Mouse (Mus musculus): Measurements from ENCODE around the gene Atg16l2. TPM values are rescaled to one million over a fixed set of nuclear protein-coding genes. Genes with fewer than 3 reads are reported as not detected.

The Atg16l2 gene
- polyA plus RNA-seq, 1 experiment from 2014 or later = 16.4 TPM

DNA sequence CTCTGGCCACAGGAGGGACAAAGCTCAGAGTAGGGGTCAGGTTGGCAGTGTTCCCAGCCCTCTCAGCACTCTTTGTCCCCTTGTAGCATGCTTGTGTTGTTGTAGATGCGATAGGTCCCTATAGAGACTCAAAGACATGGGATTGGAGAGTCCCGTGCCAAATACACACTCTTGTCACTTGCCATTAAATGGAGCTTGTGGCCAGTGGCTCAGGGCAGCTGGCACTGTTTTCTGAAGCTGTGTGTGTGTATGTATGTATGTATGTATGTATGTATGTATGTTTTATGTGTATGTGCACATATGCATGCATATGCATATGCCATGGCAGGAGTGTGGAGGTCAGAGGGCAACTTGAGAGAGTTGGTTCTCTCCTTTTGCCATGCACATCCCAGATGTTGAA lies 25.7 kb upstream of the Atg16l2 start:
- H3K4me2 ChIP-seq (ENCODE audit: low read depth, low read length, severe bottlenecking) = no peak overlapping the region
- DNase-seq (ENCODE audit: low spot score) = no peak
- H3K27ac ChIP-seq (ENCODE audit: low read depth, low read length) = no peak overlapping the region
- no peak for ATAC-seq (replicated peaks; ENCODE audit: low FRiP score)
- H3K27me3 ChIP-seq (ENCODE audit: control insufficient read depth, insufficient read depth, low read length) = no peaks in the 10 kb centered on the region
- H3K9me3 ChIP-seq (ENCODE audit: control insufficient read depth, low read length) = no peaks in the 10 kb centered on the region
- WGBS = 87% methylated on average over 2 of the region's 2 CpGs
- H3K4me3 ChIP-seq (ENCODE audit: low read depth, low read length) = no peak overlapping the region
- H3K36me3 ChIP-seq (ENCODE audit: control insufficient read depth, insufficient read depth, low read length) = no peaks in the 10 kb centered on the region
- no peak overlapping the region for H3K9ac ChIP-seq (ENCODE audit: low read length)
- H3K4me1 ChIP-seq (replicated peaks; ENCODE audit: control insufficient read depth, insufficient read depth, low read length) = no peaks in the 10 kb centered on the region; the same call in 1 of the 2 replicates

DNA sequence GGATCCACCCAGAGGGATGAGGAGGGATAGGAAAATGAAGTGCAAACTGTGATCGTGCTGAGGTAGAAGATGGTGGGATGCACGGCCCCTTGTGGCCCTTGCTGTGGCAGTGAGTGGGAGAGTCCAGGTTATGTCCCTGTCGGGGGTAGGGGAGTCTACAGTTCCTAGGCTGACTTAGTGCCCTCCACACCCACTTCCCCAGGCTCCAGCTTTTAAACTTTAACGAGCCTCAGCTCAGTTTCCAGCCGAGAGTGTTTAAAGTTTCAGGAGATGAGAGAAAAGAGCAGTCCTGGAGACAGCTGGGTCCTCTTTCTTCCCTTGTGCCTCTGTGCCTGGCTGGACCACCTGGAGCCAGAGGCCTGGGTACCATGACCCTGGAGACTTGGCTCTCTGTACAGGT lies 25.2 kb upstream of the Atg16l2 start:
- no peaks in the 10 kb centered on the region; the same call in 1 of the 2 replicates for H3K4me1 ChIP-seq (replicated peaks; ENCODE audit: control insufficient read depth, insufficient read depth, low read length)
- H3K27me3 ChIP-seq (ENCODE audit: control insufficient read depth, insufficient read depth, low read length) = no peaks in the 10 kb centered on the region; the same call in 1 of the 2 replicates
- no peaks in the 10 kb centered on the region for H3K9me3 ChIP-seq (ENCODE audit: control insufficient read depth, low read length)
- no peak overlapping the region for H3K4me2 ChIP-seq (ENCODE audit: low read depth, low read length, severe bottlenecking)
- H3K27ac ChIP-seq (ENCODE audit: low read depth, low read length) = no peak overlapping the region
- H3K9ac ChIP-seq (ENCODE audit: low read length) = no peak overlapping the region
- H3K36me3 ChIP-seq (ENCODE audit: control insufficient read depth, insufficient read depth, low read length) = no peaks in the 10 kb centered on the region
- no peak for DNase-seq (ENCODE audit: low spot score)
- 64% methylated on average over 5 of the region's 5 CpGs for WGBS
- no peak for ATAC-seq (replicated peaks; ENCODE audit: low FRiP score)
- no peak overlapping the region for H3K4me3 ChIP-seq (ENCODE audit: low read depth, low read length)

DNA sequence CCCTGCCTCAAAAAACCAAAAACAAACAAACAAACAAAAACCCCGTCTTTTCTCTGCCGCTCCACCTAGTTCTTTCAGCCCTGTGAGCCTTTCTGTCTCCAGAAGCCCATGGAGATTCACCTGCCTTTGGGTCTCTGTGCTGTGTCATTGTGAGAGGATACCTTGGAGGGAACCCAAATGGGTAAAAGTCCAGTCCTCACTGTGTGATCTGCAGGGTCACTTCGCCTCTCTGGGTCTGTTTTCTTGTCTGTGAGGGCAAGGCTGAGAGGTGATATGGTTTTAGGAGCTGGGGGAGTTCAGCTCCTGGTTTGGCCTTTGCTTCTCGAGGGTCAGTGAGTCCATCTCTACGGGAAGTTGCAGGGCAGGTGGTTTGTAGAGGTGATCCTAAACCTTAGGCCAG lies 24.0 kb upstream of the Atg16l2 start:
- DNase-seq (ENCODE audit: low spot score) = no peak
- no peak overlapping the region for H3K4me3 ChIP-seq (ENCODE audit: low read depth, low read length)

DNA sequence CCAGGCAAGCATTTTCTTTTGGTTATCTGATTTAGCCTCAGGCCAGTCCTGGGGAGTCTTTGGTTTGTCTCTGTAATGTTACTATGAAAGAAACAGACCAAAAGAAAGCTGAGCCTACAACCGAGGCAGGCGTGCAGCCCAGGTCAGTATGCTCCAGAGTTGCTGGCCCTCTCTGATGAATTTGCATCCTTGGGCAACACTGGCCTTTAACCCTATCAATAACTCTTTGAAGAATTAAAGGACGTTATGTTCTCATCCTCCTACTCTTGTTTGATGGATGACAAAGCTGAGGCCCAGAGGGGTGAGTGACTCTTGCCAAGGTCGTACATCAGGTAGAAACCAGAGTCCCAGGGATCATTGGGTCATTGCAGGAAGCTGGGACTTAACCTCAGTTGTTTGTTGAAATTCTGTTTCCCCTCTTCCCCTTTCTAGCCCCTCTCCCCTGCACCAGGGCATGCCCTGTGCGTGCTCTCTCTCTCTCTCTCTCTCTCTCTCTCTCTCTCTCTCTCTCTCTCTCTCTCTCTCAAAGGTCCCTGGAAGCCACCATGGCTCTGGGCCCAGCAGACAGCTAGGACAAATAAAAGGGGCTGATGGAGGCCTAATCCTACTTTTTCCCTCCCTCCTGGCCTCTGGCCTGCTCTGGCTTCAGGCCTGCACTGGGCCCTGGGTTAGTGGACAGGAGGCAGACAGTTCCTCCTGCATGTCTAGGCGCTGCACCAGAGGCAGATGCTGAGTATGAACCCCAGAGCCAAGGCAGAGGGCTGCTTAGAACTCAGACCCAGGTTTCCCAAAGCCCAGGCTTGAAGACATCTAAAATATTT lies 22.3 kb upstream of the Atg16l2 start:
- no peak for DNase-seq (ENCODE audit: low spot score)
- Histone ChIP-seq H3K4me3 (ENCODE audit: low read depth, low read length) (no peak overlapping the region), H3K9ac (ENCODE audit: low read length) (no peak overlapping the region), H3K4me1 (replicated peaks; ENCODE audit: control insufficient read depth, insufficient read depth, low read length) (peaks cover 3% of the 10 kb centered on the region; the same call in 1 of the 2 replicates), H3K27ac (ENCODE audit: low read depth, low read length) (no peak overlapping the region), H3K4me2 (ENCODE audit: low read depth, low read length, severe bottlenecking) (no peak overlapping the region), H3K9me3 (ENCODE audit: control insufficient read depth, low read length) (no peaks in the 10 kb centered on the region), H3K36me3 (ENCODE audit: control insufficient read depth, insufficient read depth, low read length) (no peaks in the 10 kb centered on the region), H3K27me3 (ENCODE audit: control insufficient read depth, insufficient read depth, low read length) (peaks cover 5% of the 10 kb centered on the region)
- 66% methylated on average over 6 of the region's 6 CpGs for WGBS
- ATAC-seq (replicated peaks; ENCODE audit: low FRiP score) = no peak

More for the DNA sequence above, 24.0 kb upstream of the Atg16l2 start:
- Histone ChIP-seq H3K9ac (ENCODE audit: low read length) (no peak overlapping the region), H3K4me2 (ENCODE audit: low read depth, low read length, severe bottlenecking) (no peak overlapping the region), H3K4me1 (replicated peaks; ENCODE audit: control insufficient read depth, insufficient read depth, low read length) (peaks cover 3% of the 10 kb centered on the region; the same call in 1 of the 2 replicates), H3K27me3 (ENCODE audit: control insufficient read depth, insufficient read depth, low read length) (peaks cover 5% of the 10 kb centered on the region; the same call in 1 of the 2 replicates), H3K36me3 (ENCODE audit: control insufficient read depth, insufficient read depth, low read length) (no peaks in the 10 kb centered on the region), H3K9me3 (ENCODE audit: control insufficient read depth, low read length) (no peaks in the 10 kb centered on the region), H3K27ac (ENCODE audit: low read depth, low read length) (no peak overlapping the region)
- ATAC-seq (replicated peaks; ENCODE audit: low FRiP score) = no peak
- 86% methylated on average over 5 of the region's 5 CpGs for WGBS

DNA sequence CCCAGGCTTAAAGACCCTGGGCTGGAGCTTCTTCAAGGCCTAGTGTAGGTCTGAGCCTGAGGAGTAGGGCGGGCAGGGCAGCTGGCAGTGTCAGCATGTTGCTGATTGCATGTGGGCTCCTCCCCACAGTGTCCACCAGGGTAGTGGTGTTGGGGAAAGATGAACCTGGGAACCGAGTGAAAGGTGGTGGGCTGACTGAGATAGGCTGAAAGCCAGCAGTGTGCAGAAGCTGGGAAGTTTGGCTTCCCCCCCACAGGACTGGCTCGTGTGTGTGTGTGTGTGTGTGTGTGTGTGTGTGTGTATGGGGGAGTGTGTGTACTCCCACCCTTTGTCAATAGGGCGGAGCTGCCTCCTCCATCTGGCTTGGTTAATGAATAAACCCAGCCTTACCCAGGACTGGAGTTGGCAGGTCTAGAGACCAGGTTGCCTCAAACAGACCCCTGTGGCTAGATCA lies 21.1 kb upstream of the Atg16l2 start:
- Histone ChIP-seq H3K4me3 (ENCODE audit: low read depth, low read length) (no peak overlapping the region), H3K27ac (ENCODE audit: low read depth, low read length) (no peak overlapping the region), H3K4me2 (ENCODE audit: low read depth, low read length, severe bottlenecking) (peak overlapping the region; percentile 8; the same call in 1 of the 2 replicates), H3K9ac (ENCODE audit: low read length) (no peak overlapping the region), H3K36me3 (ENCODE audit: control insufficient read depth, insufficient read depth, low read length) (no peaks in the 10 kb centered on the region), H3K4me1 (replicated peaks; ENCODE audit: control insufficient read depth, insufficient read depth, low read length) (peaks cover 3% of the 10 kb centered on the region; the same call in 1 of the 2 replicates), H3K27me3 (ENCODE audit: control insufficient read depth, insufficient read depth, low read length) (peaks cover 5% of the 10 kb centered on the region), H3K9me3 (ENCODE audit: control insufficient read depth, low read length) (no peaks in the 10 kb centered on the region)
- 67% methylated on average over 4 of the region's 4 CpGs for WGBS
- ATAC-seq (replicated peaks; ENCODE audit: low FRiP score) (no peak), DNase-seq (ENCODE audit: low spot score) (no peak)

DNA sequence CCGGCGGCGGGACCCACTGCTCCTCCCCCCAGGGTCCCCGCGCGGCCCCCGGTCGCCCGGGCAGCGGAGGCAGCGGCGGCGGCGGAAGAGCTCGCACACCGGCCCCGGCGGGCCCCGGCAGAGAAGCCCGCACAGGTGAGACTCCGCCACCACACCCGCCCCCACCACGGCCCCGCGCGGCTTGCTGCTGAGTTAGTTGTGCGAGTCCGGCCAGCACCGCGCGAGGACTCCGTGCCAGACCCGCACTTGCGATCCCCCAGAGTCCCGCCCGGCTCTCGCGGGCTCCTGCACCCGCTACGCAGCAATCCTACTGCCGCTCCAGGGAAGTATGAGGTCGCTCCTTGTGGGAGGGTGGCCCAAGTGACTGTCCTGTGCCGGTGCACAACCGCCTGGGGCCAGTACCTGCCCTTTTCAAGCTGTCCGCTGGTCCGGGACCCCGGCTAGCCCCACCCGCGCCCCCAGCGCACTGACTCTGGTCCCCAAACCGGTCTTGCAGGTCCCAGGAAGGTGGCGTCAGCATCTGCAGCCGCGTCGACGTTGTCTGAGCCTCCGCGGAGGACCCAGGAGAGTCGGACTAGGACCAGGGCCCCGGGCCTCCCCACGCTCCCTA lies 19.3 kb upstream of the Atg16l2 start:
- under 1% methylated on average over 47 of the region's 61 CpGs for WGBS
- peak overlapping the region; percentile 99 for H3K4me2 ChIP-seq (ENCODE audit: low read depth, low read length, severe bottlenecking)
- H3K27me3 ChIP-seq (ENCODE audit: control insufficient read depth, insufficient read depth, low read length) = peaks cover 7% of the 10 kb centered on the region
- H3K36me3 ChIP-seq (ENCODE audit: control insufficient read depth, insufficient read depth, low read length) = no peaks in the 10 kb centered on the region
- no peak overlapping the region for H3K27ac ChIP-seq (ENCODE audit: low read depth, low read length)
- peak overlapping the region; percentile 79 for H3K4me3 ChIP-seq (ENCODE audit: low read depth, low read length)
- H3K9ac ChIP-seq (ENCODE audit: low read length) = peak overlapping the region; percentile 73
- DNase-seq (ENCODE audit: low spot score) (peak; percentile 77), ATAC-seq (replicated peaks; ENCODE audit: low FRiP score) (peak; percentile 78)
- peaks cover 3% of the 10 kb centered on the region; the same call in 1 of the 2 replicates for H3K4me1 ChIP-seq (replicated peaks; ENCODE audit: control insufficient read depth, insufficient read depth, low read length)
- H3K9me3 ChIP-seq (ENCODE audit: control insufficient read depth, low read length) = no peaks in the 10 kb centered on the region

- no peak overlapping the region for H3K27ac ChIP-seq (ENCODE audit: low read depth, low read length)
These were observed 18.6 kb upstream of the Atg16l2 start for GRCm38 (mm10) chr7:101320399-101321217.

GRCm38 (mm10) chr7:101319796-101320195 lies 17.7 kb upstream of the Atg16l2 start:
- Histone ChIP-seq H3K4me2 (ENCODE audit: low read depth, low read length, severe bottlenecking) (no peak overlapping the region), H3K36me3 (ENCODE audit: control insufficient read depth, insufficient read depth, low read length) (no peaks in the 10 kb centered on the region), H3K27ac (ENCODE audit: low read depth, low read length) (no peak overlapping the region), H3K27me3 (ENCODE audit: control insufficient read depth, insufficient read depth, low read length) (peaks cover 7% of the 10 kb centered on the region), H3K9ac (ENCODE audit: low read length) (no peak overlapping the region), H3K4me1 (replicated peaks; ENCODE audit: control insufficient read depth, insufficient read depth, low read length) (peaks cover 3% of the 10 kb centered on the region; the same call in 1 of the 2 replicates), H3K9me3 (ENCODE audit: control insufficient read depth, low read length) (no peaks in the 10 kb centered on the region), H3K4me3 (ENCODE audit: low read depth, low read length) (no peak overlapping the region)
- no peak for DNase-seq (ENCODE audit: low spot score)
- no peak for ATAC-seq (replicated peaks; ENCODE audit: low FRiP score)
- 73% methylated on average over 1 of the region's 1 CpGs for WGBS

More at GRCm38 (mm10) chr7:101320399-101321217, 18.6 kb upstream of the Atg16l2 start:
- WGBS = 6% methylated on average over 23 of the region's 37 CpGs
- Histone ChIP-seq H3K36me3 (ENCODE audit: control insufficient read depth, insufficient read depth, low read length) (no peaks in the 10 kb centered on the region), H3K4me2 (ENCODE audit: low read depth, low read length, severe bottlenecking) (peak overlapping the region; percentile 99), H3K4me3 (ENCODE audit: low read depth, low read length) (peak overlapping the region; percentile 79), H3K27me3 (ENCODE audit: control insufficient read depth, insufficient read depth, low read length) (peaks cover 7% of the 10 kb centered on the region), H3K9ac (ENCODE audit: low read length) (peak overlapping the region; percentile 73), H3K9me3 (ENCODE audit: control insufficient read depth, low read length) (no peaks in the 10 kb centered on the region), H3K4me1 (replicated peaks; ENCODE audit: control insufficient read depth, insufficient read depth, low read length) (peaks cover 3% of the 10 kb centered on the region; the same call in 1 of the 2 replicates)
- ATAC-seq (replicated peaks; ENCODE audit: low FRiP score) = peak; percentile 78
- peak; percentile 81 for DNase-seq (ENCODE audit: low spot score)

All from forebrain, embryonic 11.5 days (tissue).